Mouse (Mus musculus): ENCODE results near the gene Ncapd2.

GRCm38 (mm10) chr6:125143128-125143527 is 48.4 kb downstream of the Ncapd2 start:
- no peak for TF ChIP-seq GATA1 (IDR thresholded peaks at IDR 0.05; ENCODE audit: borderline replicate concordance, low read length)
- TF ChIP-seq FLI1 (IDR thresholded peaks at IDR 0.05; ENCODE audit: low read length) = no peak

All from megakaryocyte, embryonic 14.5 days (primary cell).